In the genomic region with DNA sequence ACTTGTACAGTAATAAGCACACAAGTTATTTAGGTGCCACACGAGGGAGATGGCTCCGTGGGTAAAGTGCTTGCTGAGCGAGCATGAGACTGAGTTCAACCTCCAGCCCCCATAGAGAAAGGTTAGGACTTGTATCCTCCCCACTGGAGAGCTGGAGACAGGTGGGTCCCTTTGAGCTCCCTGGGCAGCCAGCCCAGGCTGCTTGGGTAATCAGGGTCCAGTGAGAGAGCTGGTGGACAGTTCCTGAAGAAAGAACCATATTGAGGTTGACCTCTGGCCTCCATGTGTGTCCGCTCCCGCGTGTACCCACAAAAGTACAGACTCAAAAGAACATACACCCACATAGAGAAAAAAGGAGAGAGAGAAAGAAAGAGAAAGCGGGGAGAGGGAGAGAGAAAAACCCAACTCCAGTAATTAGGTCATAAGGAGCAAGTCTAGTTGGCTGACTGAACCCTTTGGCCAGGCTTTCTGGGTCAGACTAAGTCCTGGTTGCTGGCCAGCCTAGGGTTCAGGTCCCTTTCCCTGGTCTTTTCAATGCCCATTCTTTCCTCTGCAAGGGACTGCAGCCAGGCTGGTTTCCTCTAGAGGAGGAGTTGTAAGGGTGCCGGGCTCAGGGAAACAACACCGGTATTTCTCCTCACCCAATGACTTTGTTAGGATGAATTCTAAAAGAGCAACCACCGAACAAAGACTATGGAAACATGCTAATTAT, we compare ENCODE assay signal across 10 mouse cellular contexts. TPM values are rescaled to one million over a fixed set of nuclear protein-coding genes. Genes with fewer than 3 reads are reported as not detected.
DNase-seq lines count a peak whose midpoint lies in the region; ATAC-seq and TF ChIP-seq lines count a peak whose summit lies in the region.
"Had no signal": no experiment of that assay in that cellular context is flagged by ENCODE, and none has a peak within 500 bp of the region (broad histone marks: within the 10 kb centered on the region; RNA-seq: fewer than 3 reads in every experiment).

No protein-coding gene starts in this region.

- H3K36me3 ChIP-seq in forebrain, postnatal 0 days (ENCODE audit: insufficient read depth) = no peaks in the 10 kb centered on the region
- no peaks in the 10 kb centered on the region for H3K36me3 ChIP-seq in forebrain, embryonic 15.5 days
- no peaks in the 10 kb centered on the region for H3K36me3 ChIP-seq in kidney, adult 2 months (ENCODE audit: control insufficient read depth, insufficient read depth, low read length)
- H3K36me3 ChIP-seq in kidney, embryonic 14.5 days (ENCODE audit: control insufficient read depth, insufficient read depth, low read length) = no peaks in the 10 kb centered on the region
- H3K36me3 ChIP-seq in midbrain, postnatal 0 days (ENCODE audit: insufficient read depth, low read length) = no peaks in the 10 kb centered on the region
- no peaks in the 10 kb centered on the region for H3K36me3 ChIP-seq in midbrain, embryonic 15.5 days (replicated peaks)

- no peak overlapping the region for H3K9ac ChIP-seq in forebrain, postnatal 0 days
- H3K9ac ChIP-seq in forebrain, embryonic 15.5 days (replicated peaks) = no peak overlapping the region
- H3K9ac ChIP-seq in kidney, embryonic 14.5 days (ENCODE audit: low read depth, low read length) = no peak overlapping the region
- no peak overlapping the region for H3K9ac ChIP-seq in midbrain, postnatal 0 days (replicated peaks; ENCODE audit: low read length, poor library complexity, severe bottlenecking)
- no peak overlapping the region for H3K9ac ChIP-seq in midbrain, embryonic 15.5 days
- H3K9ac ChIP-seq: liver, embryonic 14.5 days had no signal

- peaks cover 7% of the 10 kb centered on the region; the same call in 1 of the 2 replicates for H3K4me1 ChIP-seq in forebrain, postnatal 0 days (ENCODE audit: insufficient read depth)
- H3K4me1 ChIP-seq in forebrain, embryonic 15.5 days = peaks cover 9% of the 10 kb centered on the region
- peaks cover 9% of the 10 kb centered on the region; the same call in 1 of the 2 replicates for H3K4me1 ChIP-seq in kidney, adult 2 months (ENCODE audit: control insufficient read depth, insufficient read depth, low read length)
- peaks cover 6% of the 10 kb centered on the region; the same call in 1 of the 2 replicates for H3K4me1 ChIP-seq in kidney, embryonic 14.5 days (ENCODE audit: control insufficient read depth, insufficient read depth, low read length)
- H3K4me1 ChIP-seq in midbrain, postnatal 0 days (ENCODE audit: insufficient read depth, low read length) = no peaks in the 10 kb centered on the region
- peaks cover 7% of the 10 kb centered on the region; the same call in 1 of the 2 replicates for H3K4me1 ChIP-seq in midbrain, embryonic 15.5 days

- no peak overlapping the region for H3K4me3 ChIP-seq in forebrain, postnatal 0 days (ENCODE audit: low read depth, low read length)
- no peak overlapping the region for H3K4me3 ChIP-seq in forebrain, embryonic 15.5 days
- H3K4me3 ChIP-seq in kidney, adult 2 months (ENCODE audit: insufficient read depth, low read depth, low read length) = no peak overlapping the region
- H3K4me3 ChIP-seq in kidney, embryonic 14.5 days (ENCODE audit: low read length) = no peak overlapping the region
- H3K4me3 ChIP-seq in midbrain, postnatal 0 days (ENCODE audit: low read depth, low read length) = no peak overlapping the region
- H3K4me3 ChIP-seq in midbrain, embryonic 15.5 days = no peak overlapping the region

- H3K27me3 ChIP-seq in forebrain, postnatal 0 days (ENCODE audit: insufficient read depth, low read length) = no peaks in the 10 kb centered on the region
- no peaks in the 10 kb centered on the region for H3K27me3 ChIP-seq in forebrain, embryonic 15.5 days
- H3K27me3 ChIP-seq in kidney, adult 2 months (replicated peaks; ENCODE audit: control insufficient read depth, insufficient read depth, low read length) = no peaks in the 10 kb centered on the region
- H3K27me3 ChIP-seq in kidney, embryonic 14.5 days (ENCODE audit: control insufficient read depth, insufficient read depth, low read length) = no peaks in the 10 kb centered on the region
- no peaks in the 10 kb centered on the region for H3K27me3 ChIP-seq in midbrain, postnatal 0 days (ENCODE audit: insufficient read depth, low read length)
- H3K27me3 ChIP-seq in midbrain, embryonic 15.5 days (replicated peaks) = no peaks in the 10 kb centered on the region

- TF ChIP-seq POLR2A in kidney, adult 2 months (IDR thresholded peaks at IDR 0.05; ENCODE audit: low read depth, low read length) = no peak

- 66% methylated on average over 10 of the region's 10 CpGs for WGBS in forebrain, postnatal 0 days
- WGBS in forebrain, embryonic 15.5 days = 73% methylated on average over 10 of the region's 10 CpGs
- WGBS in kidney, adult 2 months = 52% methylated on average over 10 of the region's 10 CpGs
- WGBS in kidney, embryonic 14.5 days = 84% methylated on average over 10 of the region's 10 CpGs
- 82% methylated on average over 10 of the region's 10 CpGs for WGBS in midbrain, postnatal 0 days
- 85% methylated on average over 10 of the region's 10 CpGs for WGBS in midbrain, embryonic 15.5 days

- ATAC-seq in forebrain, postnatal 0 days = no peak
- no peak for ATAC-seq in forebrain, embryonic 15.5 days (replicated peaks)
- ATAC-seq in kidney, embryonic 14.5 days (ENCODE audit: low FRiP score, low TSS enrichment) = no peak
- no peak for ATAC-seq in midbrain, postnatal 0 days (ENCODE audit: low FRiP score)
- ATAC-seq in midbrain, embryonic 15.5 days (replicated peaks) = no peak

- H3K9me3 ChIP-seq in forebrain, postnatal 0 days (ENCODE audit: low read length) = no peaks in the 10 kb centered on the region
- no peaks in the 10 kb centered on the region for H3K9me3 ChIP-seq in forebrain, embryonic 15.5 days
- no peaks in the 10 kb centered on the region for H3K9me3 ChIP-seq in kidney, embryonic 14.5 days (ENCODE audit: control insufficient read depth, low read length)
- H3K9me3 ChIP-seq in midbrain, postnatal 0 days (ENCODE audit: low read length) = no peaks in the 10 kb centered on the region
- no peaks in the 10 kb centered on the region for H3K9me3 ChIP-seq in midbrain, embryonic 15.5 days

- H3K27ac ChIP-seq in forebrain, postnatal 0 days (ENCODE audit: low read depth, low read length) = no peak overlapping the region
- no peak overlapping the region for H3K27ac ChIP-seq in forebrain, embryonic 15.5 days (replicated peaks)
- H3K27ac ChIP-seq in kidney, adult 2 months (ENCODE audit: insufficient read depth, low read depth, low read length) = no peak overlapping the region
- H3K27ac ChIP-seq in kidney, embryonic 14.5 days (ENCODE audit: low read depth, low read length) = no peak overlapping the region
- no peak overlapping the region for H3K27ac ChIP-seq in midbrain, postnatal 0 days (ENCODE audit: low read depth, low read length)
- H3K27ac ChIP-seq in midbrain, embryonic 15.5 days = no peak overlapping the region
- H3K27ac ChIP-seq: liver, embryonic 14.5 days had no signal

- TF ChIP-seq CTCF in forebrain, postnatal 0 days (IDR thresholded peaks at IDR 0.05; ENCODE audit: low read depth) = no peak
- no peak for TF ChIP-seq CTCF in kidney, adult 2 months (conservative IDR thresholded peaks at IDR 0.05; ENCODE audit: insufficient read depth, insufficient read length, low read depth, low read length)
- TF ChIP-seq CTCF in midbrain, postnatal 0 days (IDR thresholded peaks at IDR 0.05) = no peak

- DNase-seq in forebrain, postnatal 0 days = peak; percentile 15
- DNase-seq in kidney, adult 2 months = peak; percentile 79
- peak; percentile 53 for DNase-seq in midbrain, postnatal 0 days (ENCODE audit: low spot score)
- peak; percentile 66 to 67 for DNase-seq in kidney, postnatal 36 days
- DNase-seq: B cell, adult 2 months; embryo, embryonic 11 days had no signal

- no peak overlapping the region for H3K4me2 ChIP-seq in forebrain, postnatal 0 days (ENCODE audit: low read depth)
- no peak overlapping the region for H3K4me2 ChIP-seq in forebrain, embryonic 15.5 days (replicated peaks)
- H3K4me2 ChIP-seq in kidney, embryonic 14.5 days (replicated peaks; ENCODE audit: low read depth, low read length) = no peak overlapping the region
- no peak overlapping the region for H3K4me2 ChIP-seq in midbrain, postnatal 0 days (ENCODE audit: low read depth, low read length, poor library complexity, severe bottlenecking)
- no peak overlapping the region for H3K4me2 ChIP-seq in midbrain, embryonic 15.5 days

RNA-seq across cellular contexts. Expression of gene Skil, which starts 13.9 kb away (rescaled TPM):
- 46.2 and 51.3 TPM in 2 replicates for total RNA-seq in forebrain, postnatal 0 days (2014; rRNA removed)
- polyA plus RNA-seq in forebrain, postnatal 0 days (2015; fragmentation: Nextera tagmentation; extraction: Ambion mirVana) = 17.2 and 22.7 TPM in 2 replicates
- 28.6 and 30.7 TPM in 2 replicates for polyA plus RNA-seq in forebrain, embryonic 15.5 days (2015; fragmentation: Nextera tagmentation; extraction: Ambion mirVana)
- polyA plus RNA-seq in kidney, adult 2 months (2012; rRNA removed) = 5.8 and 7.7 TPM in 2 replicates
- polyA plus RNA-seq in kidney, embryonic 14.5 days (2014; fragmentation: Nextera tagmentation; extraction: Ambion mirVana) = 20.0 and 26.8 TPM in 2 replicates
- 39.4 and 46.8 TPM in 2 replicates for total RNA-seq in midbrain, postnatal 0 days (2014; rRNA removed)
- polyA plus RNA-seq in midbrain, postnatal 0 days (2015; fragmentation: Nextera tagmentation; extraction: Ambion mirVana) = 24.7 and 28.5 TPM in 2 replicates
- polyA plus RNA-seq in midbrain, embryonic 15.5 days (2015; fragmentation: Nextera tagmentation; extraction: Ambion mirVana) = 25.9 and 29.5 TPM in 2 replicates

Comparison
In these comparisons a context has a peak if more than half of its experiments do, and no peak if none do; other contexts are left out.
1. DNase-seq: peak in every context shown above with its lines; median percentile 79 in kidney, adult 2 months; 66 in kidney, postnatal 36 days; 53 in midbrain, postnatal 0 days; 15 in forebrain, postnatal 0 days.